Mouse (Mus musculus): Measurements from ENCODE around the gene Dusp7.

Gene Dusp7

GRCm38 (mm10) chr9:106392828-106393527 lies 24.5 kb downstream of the Dusp7 start:
- no peak for DNase-seq (ENCODE audit: low read depth)

- no peak for DNase-seq (ENCODE audit: low read depth)
Measured at GRCm38 (mm10) chr9:106393548-106393947, 25.1 kb downstream of the Dusp7 start.

DNA sequence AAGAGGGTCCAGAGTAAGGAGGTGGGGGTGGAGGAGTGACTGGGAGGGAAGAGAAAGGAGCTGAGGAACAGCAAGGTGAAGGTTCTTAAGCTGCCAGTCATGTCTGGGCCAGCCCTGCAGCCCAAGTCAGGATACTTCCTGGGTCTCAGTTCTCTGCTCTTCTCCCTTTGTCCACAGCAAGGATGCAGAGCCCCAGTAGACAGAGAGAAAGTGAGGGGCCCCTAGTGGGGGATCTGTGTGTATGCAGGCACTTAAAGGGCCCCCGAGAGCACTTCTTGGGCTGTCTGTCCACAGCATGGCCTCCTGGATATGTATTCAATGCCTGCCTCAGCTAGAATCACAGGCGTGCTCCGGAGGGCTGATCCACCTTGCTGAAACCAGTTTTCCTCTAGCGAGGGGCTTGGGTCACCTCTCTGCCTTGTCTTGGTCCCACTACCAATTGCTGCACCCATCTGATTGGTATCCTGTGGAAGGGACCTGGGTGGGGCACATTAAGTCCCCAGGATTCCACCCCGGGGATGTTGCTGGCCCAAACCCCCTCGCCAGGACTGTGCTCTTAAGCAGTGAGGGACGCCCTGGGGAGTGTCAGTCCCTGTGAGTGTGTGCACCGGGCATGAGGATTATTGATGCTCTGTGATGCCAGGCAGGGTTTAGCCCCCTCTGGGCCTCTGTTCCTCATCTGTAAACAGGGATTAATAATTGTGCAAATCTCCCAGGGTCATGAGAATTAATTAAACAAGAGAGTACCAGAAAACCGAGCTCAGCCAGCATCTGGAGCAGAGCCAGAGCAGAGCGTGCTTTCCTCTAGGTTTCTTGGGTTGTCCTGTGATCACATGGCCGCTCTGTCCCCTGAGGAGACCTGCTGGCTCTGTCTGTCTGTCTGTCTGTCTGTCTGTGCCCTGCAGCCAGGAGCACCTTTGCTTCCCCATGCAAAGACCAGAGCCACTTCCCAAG lies 26.5 kb downstream of the Dusp7 start:
- no peak for DNase-seq (ENCODE audit: low read depth)

- DNase-seq (ENCODE audit: low read depth): no peak
Measured at GRCm38 (mm10) chr9:106397733-106398132, 29.3 kb downstream of the Dusp7 start.

DNA sequence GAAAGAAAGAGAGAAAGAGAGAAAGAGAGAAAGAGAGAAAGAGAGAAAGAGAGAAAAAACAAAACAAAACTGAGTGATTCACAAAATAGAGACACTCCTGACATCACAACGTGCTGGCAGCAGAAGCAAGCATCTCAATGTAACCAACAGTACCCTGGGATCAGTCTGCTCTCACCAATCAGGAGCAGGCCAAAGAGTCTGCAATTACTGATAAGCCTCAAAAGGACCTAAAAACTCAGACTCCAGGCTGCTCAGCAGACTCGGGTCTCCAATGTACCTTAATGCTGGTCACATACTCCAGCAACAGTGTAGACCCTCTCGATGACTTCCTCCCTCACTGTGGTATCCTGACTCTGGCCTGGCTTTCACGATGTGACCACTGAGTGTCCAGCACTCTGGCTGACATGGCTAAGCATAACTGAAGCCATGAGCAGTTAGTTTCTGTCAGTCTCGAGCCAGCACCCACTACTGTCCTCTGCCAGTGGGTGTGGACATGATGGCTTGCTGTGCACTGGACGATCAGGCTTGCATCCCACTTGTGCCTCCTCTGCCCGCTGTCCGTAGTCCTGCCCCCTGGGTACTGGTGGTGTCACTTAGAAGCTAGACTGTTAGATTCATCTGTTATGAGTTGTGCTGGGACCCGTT lies 30.4 kb downstream of the Dusp7 start:
- DNase-seq (ENCODE audit: low read depth): no peak

DNA sequence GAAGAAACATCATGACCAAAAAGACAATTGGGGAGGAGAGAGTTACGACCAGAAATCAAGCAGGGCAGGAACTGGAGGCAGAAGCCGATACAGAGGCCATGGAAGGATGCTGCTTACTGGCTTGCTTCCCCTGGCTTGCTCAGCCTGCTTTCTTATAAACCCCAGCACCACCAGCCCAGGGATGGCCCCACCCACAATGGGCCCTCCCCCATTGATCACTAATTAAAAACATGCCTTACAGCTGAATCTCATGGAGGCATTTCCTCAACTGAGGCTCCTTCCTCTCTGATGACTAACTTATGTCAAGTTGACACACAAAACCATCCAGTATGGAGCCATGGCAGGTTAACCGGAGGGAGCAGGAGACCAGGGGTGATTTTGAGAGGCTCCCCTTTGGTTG lies 31.4 kb downstream of the Dusp7 start:
- DNase-seq (ENCODE audit: low read depth): no peak

DNA sequence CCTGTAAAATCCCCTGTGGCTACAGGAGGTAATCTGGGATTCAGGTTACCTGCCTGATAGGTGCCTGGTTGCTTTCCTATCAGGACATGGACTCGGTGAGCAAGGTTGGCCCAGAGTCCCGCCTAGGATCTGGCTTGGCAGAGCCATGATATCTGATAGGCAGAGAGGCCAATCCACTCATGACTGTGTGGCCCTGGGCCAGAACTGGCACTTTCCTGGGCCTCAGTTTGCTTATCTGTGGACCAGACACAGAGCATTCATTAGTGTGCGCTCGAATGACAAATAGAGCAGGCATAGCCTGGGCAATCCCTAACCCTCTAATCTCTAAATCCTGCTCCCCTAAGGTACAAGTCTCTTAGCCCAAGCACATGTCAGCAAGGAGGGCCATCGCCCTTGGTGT lies 33.7 kb downstream of the Dusp7 start:
- no peak for DNase-seq (ENCODE audit: low read depth)

DNA sequence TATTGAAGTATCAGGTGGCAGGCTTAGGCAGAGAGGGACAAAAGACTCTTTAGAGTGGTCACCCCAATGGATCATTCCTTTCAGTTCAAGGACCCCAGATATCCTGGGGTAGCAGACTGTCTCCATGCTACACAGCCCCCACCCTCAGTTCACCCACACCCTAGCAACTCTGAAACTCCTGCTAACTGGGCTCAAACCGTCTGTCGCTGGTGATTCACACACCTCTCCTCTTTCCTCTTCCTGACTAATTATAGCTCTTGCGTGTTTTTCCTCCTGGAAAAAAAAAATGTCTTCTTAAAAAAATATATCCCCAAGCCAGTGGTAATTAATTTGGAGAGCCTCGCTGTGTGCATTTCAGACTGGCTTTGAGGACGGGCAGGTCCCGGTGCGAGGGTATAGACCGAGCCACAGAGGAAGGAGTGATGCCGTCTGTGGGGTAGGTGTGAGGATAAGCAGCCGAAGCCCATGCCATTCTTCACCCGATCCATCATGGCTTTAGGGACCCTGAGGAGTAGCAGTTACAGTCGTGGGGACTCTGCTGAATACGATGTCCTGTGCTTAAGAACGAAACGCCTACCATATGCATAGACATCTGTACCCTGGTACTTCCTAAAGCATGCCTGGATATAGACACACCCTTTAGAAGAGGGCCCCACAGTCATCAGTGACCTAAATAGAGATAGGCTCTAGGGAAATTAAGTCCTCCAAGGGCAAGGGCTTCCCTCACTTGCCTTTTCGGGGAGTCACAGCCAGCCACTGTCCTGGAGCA lies 34.4 kb downstream of the Dusp7 start:
- no peak for DNase-seq (ENCODE audit: low read depth)

- peak; percentile 59 for DNase-seq (ENCODE audit: low read depth)
Measured at GRCm38 (mm10) chr9:106405275-106405674, 36.8 kb downstream of the Dusp7 start.

GRCm38 (mm10) chr9:106406443-106407078 lies 38.1 kb downstream of the Dusp7 start:
- DNase-seq (ENCODE audit: low read depth): no peak

DNA sequence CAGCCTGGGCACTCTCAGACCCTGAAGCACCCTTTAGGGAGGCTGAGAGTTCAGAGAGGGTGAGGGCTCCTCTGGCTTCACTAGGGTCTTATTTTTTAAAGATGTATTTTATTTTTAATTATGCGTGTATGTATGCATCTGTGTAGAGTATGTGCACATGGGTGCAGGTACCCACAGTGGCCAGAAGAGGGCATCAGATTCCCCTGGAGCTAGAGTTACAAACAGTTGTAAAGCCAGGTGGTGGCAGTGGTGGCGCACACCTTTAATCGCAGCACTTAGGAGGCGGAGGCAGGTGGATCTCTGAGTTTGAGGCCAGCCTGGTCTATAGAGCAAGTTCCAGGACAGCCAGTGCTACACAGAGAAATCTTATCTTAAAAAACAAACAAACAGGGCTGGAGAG lies 40.7 kb downstream of the Dusp7 start:
- DNase-seq (ENCODE audit: low read depth): no peak

- DNase-seq (ENCODE audit: low read depth): no peak
Measured at GRCm38 (mm10) chr9:106410086-106410650, 41.7 kb downstream of the Dusp7 start.

DNA sequence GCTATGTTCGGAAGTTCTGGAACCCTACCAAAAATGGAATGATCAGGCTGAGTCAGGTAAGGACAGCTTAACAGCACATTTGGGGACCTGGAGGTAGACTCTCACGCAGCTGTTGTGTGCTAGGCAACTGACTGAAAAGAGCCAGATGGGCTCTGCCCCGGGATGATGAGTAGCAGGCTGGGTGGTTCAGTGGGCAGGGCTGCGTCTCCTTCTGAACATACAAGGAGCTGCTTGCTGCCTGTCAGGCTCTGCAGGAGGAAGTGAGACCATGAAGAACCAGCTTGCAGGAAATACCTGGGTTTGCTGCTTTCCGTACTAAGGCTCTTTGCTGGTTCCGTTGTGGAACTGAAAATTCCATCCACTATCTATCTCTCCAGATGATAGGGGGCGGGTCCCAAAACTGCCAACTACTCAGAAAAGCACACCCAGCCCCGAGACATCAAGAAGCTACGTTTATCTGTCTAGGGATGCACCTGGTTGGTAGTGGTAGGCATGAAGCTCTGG lies 42.7 kb downstream of the Dusp7 start:
- no peak for DNase-seq (ENCODE audit: low read depth)

- no peak for DNase-seq (ENCODE audit: low read depth)
Measured at GRCm38 (mm10) chr9:106411729-106412128, 43.3 kb downstream of the Dusp7 start.

DNA sequence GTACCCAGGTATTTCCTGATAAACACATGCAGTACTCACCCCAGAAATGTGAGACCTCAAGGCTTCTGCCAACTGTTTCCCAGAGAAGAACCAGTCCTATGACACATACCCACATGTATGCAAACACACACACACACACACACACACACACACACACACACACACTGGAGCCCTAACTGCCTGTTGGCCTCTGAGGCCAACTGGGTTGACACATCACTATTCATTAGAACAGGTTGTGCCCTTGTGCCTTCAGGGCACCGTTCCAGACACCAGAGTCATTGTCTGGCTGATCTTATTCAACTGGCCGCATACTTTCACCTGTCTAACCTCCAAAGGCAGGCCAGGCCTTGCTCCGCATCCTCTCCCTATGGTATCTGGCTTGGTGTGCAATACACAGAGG lies 43.8 kb downstream of the Dusp7 start:
- DNase-seq (ENCODE audit: low read depth): no peak

DNA sequence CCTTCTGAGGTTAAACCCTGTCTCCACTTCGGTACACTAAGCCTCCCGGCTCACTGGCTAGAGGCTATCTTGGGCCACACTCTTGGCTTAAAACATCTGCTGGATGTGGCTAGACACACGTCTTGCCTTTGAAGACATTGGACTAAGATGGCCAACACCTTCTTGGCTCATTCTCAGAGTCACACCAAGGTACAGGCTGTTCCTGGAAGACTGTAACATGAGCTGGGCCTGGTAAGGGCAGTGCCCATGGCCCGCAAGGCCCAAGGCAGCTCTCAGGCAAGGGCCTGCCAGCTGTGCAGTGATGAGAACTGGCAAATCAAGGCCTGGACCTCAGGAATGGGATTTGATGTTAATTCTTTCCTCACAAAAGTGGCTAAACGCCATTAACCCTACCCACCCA lies 45.2 kb downstream of the Dusp7 start:
- no peak for DNase-seq (ENCODE audit: low read depth)

DNA sequence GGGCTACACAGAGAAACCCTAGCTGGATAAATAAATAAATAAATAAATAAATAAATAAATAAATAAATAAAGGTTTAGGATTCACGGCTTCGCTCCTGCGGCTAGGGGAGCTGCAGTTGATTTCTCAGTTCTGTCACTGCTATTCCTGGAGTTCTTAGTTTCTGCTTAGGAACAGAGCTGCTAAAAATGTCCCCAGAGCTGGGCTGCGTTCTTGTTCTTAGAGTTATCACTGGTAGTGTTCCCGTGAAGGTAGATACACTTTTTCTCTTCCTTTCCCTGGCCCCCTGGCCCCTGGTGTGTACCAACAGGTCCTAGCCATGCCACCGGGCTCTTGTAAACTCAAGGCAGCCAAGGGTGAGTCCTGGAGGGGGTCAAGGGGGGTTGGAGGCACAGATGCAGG lies 48.4 kb downstream of the Dusp7 start:
- no peak for DNase-seq (ENCODE audit: low read depth)

DNA sequence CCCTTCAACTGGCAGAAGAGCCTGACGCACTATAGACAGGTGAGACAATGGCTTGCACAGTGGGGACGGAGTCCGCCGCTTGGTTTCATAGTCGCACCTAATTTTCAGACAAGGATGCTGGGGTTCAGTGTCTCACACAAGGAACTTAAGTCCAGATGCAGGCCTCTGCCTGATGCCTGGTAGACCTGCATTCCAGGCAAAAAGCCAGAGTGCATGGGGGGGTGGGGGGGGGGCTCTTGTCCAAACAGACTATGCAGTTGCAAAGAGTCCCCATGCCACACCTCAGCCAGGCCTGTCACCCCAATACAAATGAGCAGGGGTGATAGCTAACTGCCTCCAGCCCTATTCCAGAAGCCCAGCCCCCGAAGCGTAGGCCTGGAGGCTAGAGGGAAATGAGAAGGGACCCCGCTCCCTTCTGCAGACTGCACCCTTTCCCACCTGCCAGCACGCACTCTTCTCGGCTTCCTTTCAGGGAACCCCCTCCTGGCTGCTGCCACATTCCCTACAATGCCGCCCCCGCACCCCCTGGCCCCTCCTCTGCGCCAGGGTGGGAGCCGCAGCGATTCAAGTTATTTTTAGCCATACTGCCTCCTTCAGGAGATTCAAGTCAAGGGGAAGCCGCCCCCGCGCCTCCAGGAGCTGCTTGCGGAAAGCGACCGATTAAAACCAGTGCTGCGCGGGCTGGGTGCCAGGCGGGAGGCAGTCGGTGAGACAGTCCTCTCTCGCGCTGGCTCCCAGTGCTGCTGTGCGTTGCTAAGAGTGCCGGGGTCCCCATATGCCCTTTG lies 49.6 kb downstream of the Dusp7 start:
- no peak for DNase-seq (ENCODE audit: low read depth)

DNA sequence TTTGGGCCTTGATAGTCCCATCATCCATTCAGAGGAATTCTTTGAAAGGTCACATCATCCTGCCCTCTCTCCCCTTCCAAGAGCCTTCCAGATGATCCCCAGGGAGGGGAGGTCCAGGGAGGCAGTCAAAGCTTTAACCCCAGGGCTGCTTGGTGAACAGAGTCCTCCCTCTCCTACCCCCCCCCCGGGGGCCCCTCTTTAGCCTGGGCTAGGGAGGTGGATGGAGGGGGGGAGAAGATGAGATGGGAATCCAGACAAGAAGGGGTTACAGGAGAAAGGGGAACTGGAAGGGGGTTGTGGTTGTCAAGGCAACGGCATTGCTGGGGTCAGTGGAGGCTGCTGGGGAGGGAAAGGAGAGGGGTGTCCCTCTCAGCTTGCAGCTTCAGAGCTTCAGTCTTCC lies 52.2 kb downstream of the Dusp7 start:
- no peak for DNase-seq (ENCODE audit: low read depth)

Measured in fibroblast of lung, adult 2 months (primary cell).